Mouse (Mus musculus): ENCODE measurements at regions not wholly inside any gene's neighbourhood (a gene's known extent, or its start where the extent isn't known, plus 50 kb on each side); places are given as distances from the start of the nearest gene placed in this dataset.

- TF ChIP-seq CTCF (IDR thresholded peaks at IDR 0.05; ENCODE audit: borderline replicate concordance, insufficient read depth, low read depth, low read length) (no peak), POLR2A (IDR thresholded peaks at IDR 0.05; ENCODE audit: borderline replicate concordance, insufficient read depth, low read length) (no peak)
Measured at GRCm38 (mm10) chr16:58211872-58212271, 196.4 kb upstream of the Dcbld2 start.
